Mouse (Mus musculus) thymus, postnatal 0 days (tissue): ENCODE data around the gene Tex19.2. TPM values are rescaled to one million over a fixed set of nuclear protein-coding genes. Genes with fewer than 3 reads are reported as not detected.
"Not testable (repeated sequence)": the region's sequence is repeated elsewhere in the genome, so short reads cannot be mapped to it uniquely, and the experiment has no call there.

ENCODE experiments used
- DNase-seq: peaks from one replicate; pipeline ENCODE4 v3.0.0-alpha.2; 2015; ENCODE audit warnings: low spot score
- polyA plus RNA-seq: library from polyadenylated mRNA; unstranded; fragments of >200 nt; fragmentation: Nextera tagmentation; extraction: Ambion mirVana; gene quantifications from 2 replicates; pipeline ENCODE4 v1.2.1, GENCODE M21; 2015

Tex19.2 gene
- polyA plus RNA-seq, 1 experiment from 2014 or later = 0.13 TPM

- DNase-seq = no peak
These were observed 6.9 kb downstream of the Tex19.2 start for GRCm38 (mm10) chr11:121111601-121112000.

- DNase-seq = no peak
These were observed 7.4 kb downstream of the Tex19.2 start for GRCm38 (mm10) chr11:121111051-121111450.

DNA sequence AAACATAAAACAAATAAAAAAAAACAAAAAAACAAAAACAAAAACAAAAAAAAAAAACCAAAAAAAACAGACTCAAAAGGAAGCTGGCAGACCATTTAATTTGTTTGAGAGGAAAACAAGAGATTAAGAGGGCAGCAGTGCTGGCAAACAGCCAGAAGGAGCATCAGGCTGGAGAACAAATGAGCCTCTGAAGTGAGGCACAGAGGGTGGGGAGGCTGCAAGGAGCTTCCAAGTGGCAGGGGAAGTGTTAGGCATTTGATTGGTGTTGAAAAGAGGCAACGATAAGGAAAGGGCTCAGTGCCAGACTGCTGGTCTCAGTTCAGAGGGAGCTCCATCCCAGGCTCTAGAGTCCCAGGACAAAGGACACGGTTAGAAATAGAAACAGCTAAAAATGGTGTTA lies 8.5 kb downstream of the Tex19.2 start:
- DNase-seq = no peak

DNA sequence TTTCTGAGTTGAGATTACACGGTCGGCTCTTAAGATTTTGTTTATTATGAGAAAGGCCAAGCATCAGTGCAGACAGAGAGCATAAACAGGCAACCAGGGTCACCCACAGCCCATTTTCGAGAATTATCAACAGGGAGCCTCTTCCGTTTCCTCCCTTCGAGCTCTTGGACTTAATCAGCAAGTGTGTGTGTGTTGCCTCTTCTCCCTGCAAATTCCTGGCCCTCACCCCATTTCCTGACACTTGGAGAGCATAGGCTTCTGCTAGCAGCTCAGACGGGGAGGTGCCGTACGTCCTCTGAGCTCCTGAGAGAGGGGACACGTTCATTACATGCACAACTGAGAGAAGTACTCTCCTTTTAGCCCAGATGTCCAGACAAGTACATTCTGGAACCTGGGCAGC lies 10.4 kb downstream of the Tex19.2 start:
- no peak for DNase-seq

GRCm38 (mm10) chr11:121107242-121107641 lies 11.2 kb downstream of the Tex19.2 start:
- DNase-seq = not testable (repeated sequence)

DNA sequence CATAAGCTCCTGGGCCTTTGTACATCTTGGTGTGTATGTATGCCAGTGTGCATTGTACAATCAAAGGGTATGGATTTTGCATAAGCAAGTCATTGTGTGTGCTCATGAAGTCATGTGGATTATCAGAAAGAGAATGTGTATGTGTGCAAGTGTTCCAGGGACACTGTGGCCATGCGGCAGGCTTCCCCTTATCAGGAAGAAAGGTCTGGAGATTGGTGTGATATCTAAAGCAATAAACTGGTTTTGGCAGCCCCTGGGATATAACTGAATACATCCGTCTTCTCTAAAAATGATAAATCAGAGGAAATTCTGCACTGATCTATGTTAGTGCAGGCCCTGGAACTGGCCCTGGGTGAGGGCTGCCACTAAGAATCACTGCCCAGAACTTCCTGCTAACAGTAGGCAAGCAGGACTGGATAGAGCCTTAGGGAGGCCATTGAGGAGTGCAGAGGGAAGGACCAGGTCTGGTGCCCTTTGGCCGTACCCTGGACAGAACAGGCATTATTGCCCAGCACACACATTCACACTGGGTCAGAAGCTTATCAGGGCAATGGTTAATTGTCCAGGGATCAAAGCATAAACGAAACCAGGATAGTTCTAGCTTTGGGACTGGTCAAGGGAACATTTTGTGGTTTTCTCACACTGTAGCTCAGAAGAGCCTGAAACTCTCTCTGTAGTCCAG lies 17.2 kb downstream of the Tex19.2 start:
- no peak for DNase-seq

- DNase-seq = no peak
These were observed 17.8 kb downstream of the Tex19.2 start for GRCm38 (mm10) chr11:121100692-121101091.

DNA sequence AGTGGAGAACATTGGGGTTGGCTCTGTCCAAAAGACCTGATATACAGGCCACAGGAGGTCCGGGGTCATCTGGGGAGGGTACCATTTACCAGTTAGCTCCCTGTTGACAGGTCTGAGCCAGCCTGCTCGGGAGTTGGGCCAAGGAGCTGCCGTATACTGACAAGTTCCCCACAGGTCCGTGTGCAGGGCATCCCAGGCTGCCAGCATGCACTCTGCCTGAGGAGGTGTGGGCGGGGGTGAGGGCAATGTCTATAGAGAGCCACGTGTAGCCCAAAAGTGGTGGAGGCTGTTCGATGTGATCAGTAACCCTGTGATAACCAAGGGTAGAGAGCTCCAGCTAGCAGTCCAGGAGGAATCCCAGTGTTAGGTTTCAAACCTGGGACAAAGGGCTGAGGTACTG lies 18.7 kb downstream of the Tex19.2 start:
- no peak for DNase-seq

- no peak for DNase-seq
These were observed 25.6 kb downstream of the Tex19.2 start for GRCm38 (mm10) chr11:121092606-121093585.

- DNase-seq = no peak
These were observed 27.5 kb downstream of the Tex19.2 start for GRCm38 (mm10) chr11:121090943-121091342.

DNA sequence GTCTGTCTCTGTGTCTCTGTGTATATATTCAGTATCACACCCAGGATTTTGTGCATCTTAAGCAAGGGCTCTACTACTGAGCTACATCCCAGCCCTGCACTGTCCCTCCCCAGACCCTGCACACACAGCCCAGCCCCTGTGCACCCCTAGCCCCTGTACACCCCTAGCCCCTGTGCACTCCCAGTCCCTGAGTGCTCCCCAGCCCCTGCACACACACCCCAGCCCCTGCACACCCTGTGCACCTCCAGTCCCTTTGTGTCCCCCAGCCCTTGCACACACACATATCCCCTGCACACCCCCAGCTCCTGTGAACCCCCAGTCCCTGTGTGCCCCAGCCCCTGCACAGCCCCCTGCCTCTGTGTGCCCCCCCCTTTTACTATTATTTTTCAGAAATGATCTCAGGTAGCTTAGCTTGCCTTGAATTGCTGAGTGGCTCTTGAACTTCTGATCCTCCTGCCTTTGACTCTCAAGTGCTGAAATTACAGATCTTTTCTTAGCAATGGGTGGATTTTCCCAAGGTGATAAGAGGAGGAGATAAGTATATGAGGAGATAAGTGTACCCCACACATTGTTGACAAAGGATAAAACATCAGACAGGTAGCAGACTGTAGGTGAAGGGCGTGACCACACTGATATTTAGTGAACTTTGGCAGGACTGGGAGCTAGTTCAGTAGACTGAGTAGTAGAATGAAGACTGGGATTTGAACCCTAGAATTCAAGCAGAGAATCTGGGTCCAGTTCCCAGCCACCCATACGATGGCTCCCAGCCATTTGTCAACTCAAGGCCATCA lies 28.5 kb downstream of the Tex19.2 start:
- no peak for DNase-seq

GRCm38 (mm10) chr11:121088997-121089396 lies 29.5 kb downstream of the Tex19.2 start:
- DNase-seq = no peak

- no peak for DNase-seq
These were observed 32.2 kb downstream of the Tex19.2 start for GRCm38 (mm10) chr11:121086296-121086695.

- DNase-seq = no peak
These were observed 33.3 kb downstream of the Tex19.2 start for GRCm38 (mm10) chr11:121085181-121085580.

GRCm38 (mm10) chr11:121082857-121083500 lies 35.5 kb downstream of the Tex19.2 start:
- DNase-seq = peak; percentile 11

DNA sequence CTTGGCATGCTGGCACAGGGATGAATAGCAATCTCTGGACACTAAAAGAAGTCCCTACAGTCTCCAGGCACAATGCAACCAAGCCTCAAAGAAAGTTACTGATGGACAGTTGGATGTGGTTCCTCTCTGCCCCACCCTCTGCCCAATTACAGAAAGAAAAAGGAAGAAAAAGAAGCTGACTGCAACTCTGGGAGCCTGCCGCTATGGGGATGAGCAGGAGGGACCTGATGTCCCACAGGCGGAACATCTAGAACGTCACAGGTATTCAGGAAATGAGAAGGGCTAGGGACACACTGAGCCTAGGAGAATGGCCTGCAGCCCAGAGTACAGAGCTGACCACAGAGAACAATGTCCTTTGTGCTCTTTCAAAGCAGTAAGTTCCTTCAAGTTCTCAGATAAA lies 36.2 kb downstream of the Tex19.2 start:
- DNase-seq = no peak

- DNase-seq = no peak
These were observed 37.4 kb downstream of the Tex19.2 start, which contains the start of gene Sectm1a for GRCm38 (mm10) chr11:121081120-121081519. Gene Sectm1a, minus strand, starts transcription at chr11:121081220.

DNA sequence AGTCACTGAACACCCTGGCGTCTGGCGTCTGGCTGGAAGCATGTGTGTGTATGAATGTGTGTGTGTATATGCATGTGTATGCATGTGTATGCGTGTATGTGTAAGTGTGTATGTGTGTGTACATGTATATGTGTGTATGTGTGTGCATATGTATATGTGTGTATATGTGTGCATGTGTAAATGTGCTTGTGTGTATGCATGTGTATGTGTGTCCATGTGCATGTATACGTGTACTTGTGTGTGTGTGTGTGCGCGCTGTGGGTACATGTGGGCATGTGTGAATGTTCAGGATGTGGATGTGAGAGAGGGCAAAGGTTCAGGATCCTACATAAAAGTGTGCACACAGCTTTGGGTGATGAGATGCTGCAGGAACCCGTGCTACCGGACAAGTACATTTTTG lies 38.1 kb downstream of the Tex19.2 start:
- no peak for DNase-seq

DNA sequence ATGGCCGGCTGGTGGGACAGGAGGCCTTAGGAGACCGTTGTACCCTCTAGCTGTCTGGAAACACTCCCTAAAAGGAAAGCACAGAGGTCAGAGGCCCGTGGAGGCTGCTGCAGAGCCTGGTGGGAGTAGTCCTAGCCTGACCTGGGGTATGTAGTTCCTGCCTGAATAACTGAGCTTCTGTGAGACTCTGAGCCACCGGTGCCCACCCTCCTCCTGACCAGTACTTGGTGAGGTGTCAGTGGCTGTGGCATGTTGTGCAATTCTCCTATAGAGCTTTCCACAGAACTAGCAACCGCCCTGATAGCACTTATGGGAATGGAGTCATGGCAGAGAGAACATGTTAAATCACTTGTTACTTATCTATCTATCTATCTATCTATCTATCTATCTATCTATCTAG lies 42.8 kb downstream of the Tex19.2 start:
- no peak for DNase-seq

DNA sequence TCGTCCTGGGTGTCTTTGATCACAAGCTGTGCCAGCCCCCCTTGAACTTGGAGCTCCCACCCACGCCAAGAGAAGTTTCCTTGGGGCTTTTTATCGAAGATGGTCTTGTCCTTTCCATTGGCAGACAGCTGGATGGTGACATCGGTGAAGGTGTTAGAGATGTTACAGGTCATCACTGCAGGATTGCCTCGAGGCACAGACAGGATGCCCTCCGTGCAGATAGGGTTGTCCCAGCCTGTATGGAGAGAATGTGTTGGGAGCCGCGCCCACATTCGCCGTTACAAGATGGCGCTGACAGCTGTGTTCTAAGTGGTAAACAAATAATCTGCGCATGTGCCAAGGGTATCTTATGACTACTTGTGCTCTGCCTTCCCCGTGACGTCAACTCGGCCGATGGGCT lies 48.8 kb downstream of the Tex19.2 start:
- DNase-seq = not testable (repeated sequence)

DNA sequence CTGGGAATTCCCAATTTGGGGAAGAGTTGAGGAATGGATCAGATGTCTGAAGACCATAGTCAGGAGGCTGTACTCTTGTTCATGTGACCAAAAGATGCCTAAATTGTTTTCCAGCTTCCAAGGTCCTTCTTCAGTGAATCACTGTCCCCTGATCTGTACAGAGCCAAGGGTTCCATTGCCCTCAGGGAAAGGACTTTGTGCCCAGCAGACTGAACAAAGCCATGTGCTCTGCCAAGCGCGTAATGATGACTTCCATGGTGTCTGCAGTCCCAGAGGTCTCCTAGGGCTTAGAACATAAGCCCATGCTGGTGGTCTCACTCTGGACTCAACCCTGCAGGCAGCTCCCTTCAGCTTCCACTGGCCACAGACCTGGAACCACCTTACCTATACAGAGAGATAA lies 50.6 kb downstream of the Tex19.2 start:
- no peak for DNase-seq
